Mouse (Mus musculus) MEL (cell line): ENCODE results near the gene Scn8a.

ENCODE experiments used
- CTCF ChIP-seq, 3 experiments: IDR thresholded peaks in 2 of 3; conservative IDR thresholded peaks in 1 of 3; 2 replicates each; pipeline ENCODE4 v1.5.1; 2011 to 2012; ENCODE audit warnings: low read length in 3 of 3, low read depth in 2 of 3, mild to moderate bottlenecking in 2 of 3, improper control_type of control experiment in 1 of 3, inconsistent platforms in 1 of 3, mixed read lengths in 1 of 3, moderate library complexity in 1 of 3; ENCODE audit not compliant: control insufficient read depth in 1 of 3, insufficient read depth in 1 of 3, poor library complexity in 1 of 3, severe bottlenecking in 1 of 3
- ELF1 ChIP-seq: IDR thresholded peaks from 2 replicates; pipeline ENCODE4 v1.6.1; 2014; ENCODE audit warnings: low read depth, mild to moderate bottlenecking, inconsistent platforms, low read length, improper control_type of control experiment, moderate library complexity
- EP300 ChIP-seq, 2 experiments: IDR thresholded peaks; 2 replicates each; pipeline ENCODE4 v1.6.1; 2011; ENCODE audit warnings: improper control_type of control experiment in 2 of 2, low read length in 2 of 2, low read depth in 1 of 2, mild to moderate bottlenecking in 1 of 2
- HCFC1 ChIP-seq: IDR thresholded peaks from 2 replicates; pipeline ENCODE4 v1.6.1; 2012; ENCODE audit warnings: low read depth, mild to moderate bottlenecking, inconsistent platforms, low read length, improper control_type of control experiment, moderate library complexity
- JUND ChIP-seq: IDR thresholded peaks from 2 replicates; pipeline ENCODE4 v1.6.1; 2011; ENCODE audit warnings: low read depth, mild to moderate bottlenecking, improper control_type of control experiment, low read length
- MAFK ChIP-seq: IDR thresholded peaks from 2 replicates; pipeline ENCODE4 v1.6.1; 2011; ENCODE audit warnings: low read depth, mild to moderate bottlenecking, low read length, improper control_type of control experiment, borderline replicate concordance
- MAX ChIP-seq: IDR thresholded peaks from 2 replicates; pipeline ENCODE4 v1.6.1; 2011; ENCODE audit warnings: low read length, improper control_type of control experiment
- MYC ChIP-seq: IDR thresholded peaks from 2 replicates; pipeline ENCODE4 v1.6.1; 2011; ENCODE audit warnings: low read depth, mild to moderate bottlenecking, low read length, improper control_type of control experiment, moderate library complexity
- NRF1 ChIP-seq: IDR thresholded peaks from 2 replicates; pipeline ENCODE4 v1.6.1; 2014; ENCODE audit warnings: low read depth, mild to moderate bottlenecking, inconsistent platforms, low read length, improper control_type of control experiment, moderate library complexity; ENCODE audit not compliant: poor library complexity, insufficient read depth, severe bottlenecking
- POLR2A ChIP-seq, 2 experiments: IDR thresholded peaks; 2 replicates each; pipeline ENCODE4 v1.6.1; 2011 to 2012; ENCODE audit warnings: low read length in 2 of 2, mild to moderate bottlenecking in 2 of 2, control low read depth in 1 of 2, improper control_type of control experiment in 1 of 2, low read depth in 1 of 2, moderate library complexity in 1 of 2; ENCODE audit not compliant: control insufficient read depth in 1 of 2, insufficient read depth in 1 of 2, poor library complexity in 1 of 2
- POLR2AphosphoS2 ChIP-seq: IDR thresholded peaks from 2 replicates; pipeline ENCODE4 v1.6.1; 2011; ENCODE audit warnings: low read length, improper control_type of control experiment
- RAD21 ChIP-seq: IDR thresholded peaks from 2 replicates; pipeline ENCODE4 v1.6.1; 2011; ENCODE audit warnings: mild to moderate bottlenecking, low read depth, low read length, improper control_type of control experiment
- SIN3A ChIP-seq: IDR thresholded peaks from 2 replicates; pipeline ENCODE4 v1.6.1; 2012; ENCODE audit warnings: low read length, improper control_type of control experiment, inconsistent platforms
- TAL1 ChIP-seq: IDR thresholded peaks from 2 replicates; pipeline ENCODE4 v1.6.1; 2012; ENCODE audit warnings: mild to moderate bottlenecking, inconsistent platforms, low read length, moderate library complexity, mixed read lengths

DNA sequence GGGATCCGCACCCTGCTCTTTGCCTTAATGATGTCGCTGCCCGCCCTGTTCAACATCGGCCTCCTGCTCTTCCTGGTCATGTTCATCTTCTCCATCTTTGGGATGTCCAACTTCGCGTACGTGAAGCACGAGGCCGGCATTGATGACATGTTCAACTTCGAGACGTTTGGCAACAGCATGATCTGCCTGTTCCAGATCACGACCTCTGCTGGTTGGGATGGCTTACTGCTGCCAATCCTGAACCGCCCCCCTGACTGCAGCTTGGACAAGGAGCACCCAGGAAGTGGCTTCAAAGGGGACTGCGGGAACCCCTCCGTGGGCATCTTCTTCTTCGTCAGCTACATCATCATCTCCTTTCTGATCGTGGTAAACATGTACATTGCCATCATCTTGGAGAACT is 170.0 kb downstream of the Scn8a start:
- TF ChIP-seq NRF1 (no peak), MAX (no peak), POLR2A (IDR thresholded peaks at IDR 0.05; ENCODE audit: control insufficient read depth in 1 of 2, insufficient read depth in 1 of 2, low read depth in 1 of 2, low read length in 2 of 2, poor library complexity in 1 of 2) (no peak), EP300 (IDR thresholded peaks at IDR 0.05; ENCODE audit: low read depth in 1 of 2, low read length in 2 of 2) (no peak), CTCF (IDR thresholded peaks at IDR 0.05 in 2 of 3, conservative IDR thresholded peaks at IDR 0.05 in 1 of 3; ENCODE audit: control insufficient read depth in 1 of 3, insufficient read depth in 1 of 3, low read depth in 2 of 3, low read length in 3 of 3, poor library complexity in 1 of 3, severe bottlenecking in 1 of 3) (peak; percentile 34 to 44 (median 43)), POLR2AphosphoS2 (no peak), JUND (no peak), HCFC1 (no peak), SIN3A (no peak), MAFK (no peak), ELF1 (no peak), RAD21 (no peak), MYC (no peak), TAL1 (no peak)
